Mouse (Mus musculus) liver, adult 2 months (tissue): ENCODE results near the gene Large2.

ENCODE experiments used
- CTCF ChIP-seq: fragments of 200-500 bp; IDR thresholded peaks from 2 replicates; pipeline ENCODE4 v1.5.1; 2011; ENCODE audit warnings: low read depth, low read length, control low read depth
- POLR2A ChIP-seq: fragments of 200-500 bp; IDR thresholded peaks from 2 replicates; pipeline ENCODE4 v1.6.1; 2011; ENCODE audit warnings: low read length, control low read depth; ENCODE audit not compliant: insufficient read depth; ENCODE audit errors: extremely low read depth

GRCm38 (mm10) chr2:92360186-92360823 lies 14.4 kb downstream of the Large2 start:
- TF ChIP-seq CTCF (no peak), POLR2A (no peak)
